Mouse (Mus musculus) Muller cell, postnatal 12 days (primary cell): Measurements from ENCODE around the gene Tor1aip2.
"Not testable (repeated sequence)": the region's sequence is repeated elsewhere in the genome, so short reads cannot be mapped to it uniquely, and the experiment has no call there.

ENCODE experiments used
- DNase-seq: peaks from one replicate; pipeline ENCODE4 v3.0.0-alpha.2; 2015; ENCODE audit errors: inconsistent ontology term

Tor1aip2 gene

GRCm38 (mm10) chr1:156035269-156035929 lies at the start of gene Tor1aip2:
TSS of gene Tor1aip2 (plus strand) at chr1:156035403.
- peak; percentile 92 for DNase-seq

GRCm38 (mm10) chr1:155987625-155988024 lies 47.6 kb upstream of the Tor1aip2 start:
- DNase-seq: no peak

- DNase-seq: no peak
Measured at GRCm38 (mm10) chr1:155989387-155989786, 45.8 kb upstream of the Tor1aip2 start.

GRCm38 (mm10) chr1:155990391-155990790 lies 44.8 kb upstream of the Tor1aip2 start:
- no peak for DNase-seq

GRCm38 (mm10) chr1:155994524-155994923 lies 40.7 kb upstream of the Tor1aip2 start:
- DNase-seq: no peak

GRCm38 (mm10) chr1:155995612-155996011 lies 39.6 kb upstream of the Tor1aip2 start:
- no peak for DNase-seq

GRCm38 (mm10) chr1:156002366-156002765 lies 32.8 kb upstream of the Tor1aip2 start:
- DNase-seq: no peak

- no peak for DNase-seq
Measured at GRCm38 (mm10) chr1:156003201-156003935, 31.8 kb upstream of the Tor1aip2 start.

GRCm38 (mm10) chr1:156005906-156006305 lies 29.3 kb upstream of the Tor1aip2 start:
- no peak for DNase-seq

GRCm38 (mm10) chr1:156009003-156009402 lies 26.2 kb upstream of the Tor1aip2 start:
- no peak for DNase-seq

- DNase-seq: no peak
Measured at GRCm38 (mm10) chr1:156019800-156020199, 15.4 kb upstream of the Tor1aip2 start.

GRCm38 (mm10) chr1:156020402-156020801 lies 14.8 kb upstream of the Tor1aip2 start:
- DNase-seq: no peak

- DNase-seq: no peak
Measured at GRCm38 (mm10) chr1:156024831-156025503, 10.2 kb upstream of the Tor1aip2 start.

GRCm38 (mm10) chr1:156027849-156028248 lies 7.4 kb upstream of the Tor1aip2 start:
- no peak for DNase-seq

- DNase-seq: no peak
Measured at GRCm38 (mm10) chr1:156028340-156028975, 6.7 kb upstream of the Tor1aip2 start.

- no peak for DNase-seq
Measured at GRCm38 (mm10) chr1:156033921-156034320, 1.3 kb upstream of the Tor1aip2 start.

- no peak for DNase-seq
Measured at GRCm38 (mm10) chr1:156034661-156035060, 542 bp upstream of the Tor1aip2 start.

GRCm38 (mm10) chr1:156035930-156036737 lies 931 bp downstream of the Tor1aip2 start, which contains the start of gene Tor1aip1:
TSS of gene Tor1aip1 (minus strand) at chr1:156036480.
- DNase-seq: peak; percentile 99

GRCm38 (mm10) chr1:156037144-156037583 lies 2.0 kb downstream of the Tor1aip2 start:
- peak; percentile 25 for DNase-seq

- DNase-seq: not testable (repeated sequence)
Measured at GRCm38 (mm10) chr1:156039989-156040388, 4.8 kb downstream of the Tor1aip2 start.
